Mouse (Mus musculus) forebrain, postnatal 0 days (tissue): ENCODE data around the gene Lrp1. TPM values are rescaled to one million over a fixed set of nuclear protein-coding genes. Genes with fewer than 3 reads are reported as not detected.
A peak's percentile ranks its signal among the peaks of the same experiment; 100 is the strongest.

Experiments used
- ATAC-seq: fragments of 200-750 bp; cut with Nextera tagmentation; 2 replicates; pipeline ENCODE4 v1.8.0; 2017; ENCODE audit warnings: mild to moderate bottlenecking, moderate library complexity
- DNase-seq: peaks from one replicate; pipeline ENCODE4 v3.0.0-alpha.2; 2015
- H3K27ac ChIP-seq: fragments of 300-500 bp; sonication (generic); 2 replicates; pipeline ENCODE4 v1.5.1; 2014; ENCODE audit warnings: low read depth, mild to moderate bottlenecking, antibody characterized with exemption, low read length, moderate library complexity, mixed read lengths
- H3K27me3 ChIP-seq: fragments of 300-500 bp; sonication (generic); 2 replicates; pipeline ENCODE4 v1.6.1; 2014; ENCODE audit warnings: mild to moderate bottlenecking, low read length, mixed read lengths; ENCODE audit not compliant: insufficient read depth
- H3K36me3 ChIP-seq: fragments of 300-500 bp; sonication (generic); 2 replicates; pipeline ENCODE4 v1.6.1; 2014; ENCODE audit warnings: mild to moderate bottlenecking, moderate library complexity; ENCODE audit not compliant: insufficient read depth
- H3K4me1 ChIP-seq: fragments of 300-500 bp; sonication (generic); 2 replicates; pipeline ENCODE4 v1.6.1; 2014; ENCODE audit warnings: antibody characterized with exemption; ENCODE audit not compliant: insufficient read depth
- H3K4me2 ChIP-seq: fragments of 300-500 bp; sonication (generic); 2 replicates; pipeline ENCODE4 v1.6.1; 2014; ENCODE audit warnings: low read depth, mild to moderate bottlenecking, moderate library complexity
- H3K4me3 ChIP-seq: fragments of 300-500 bp; sonication (generic); 2 replicates; pipeline ENCODE4 v1.5.1; 2014; ENCODE audit warnings: low read depth, low read length, mixed read lengths
- H3K9ac ChIP-seq: fragments of 300-500 bp; sonication (generic); 2 replicates; pipeline ENCODE4 v1.6.1; 2014; ENCODE audit warnings: mild to moderate bottlenecking
- H3K9me3 ChIP-seq: fragments of 300-500 bp; sonication (generic); 2 replicates; pipeline ENCODE4 v1.6.1; 2016; ENCODE audit warnings: low read length
- CTCF ChIP-seq: sonication (generic); IDR thresholded peaks from 2 replicates; pipeline ENCODE4 v1.5.1; 2016; ENCODE audit warnings: antibody characterized with exemption, control low read depth, low read depth
- WGBS: fragments of 180-500 bp; shearing (Covaris S2); extraction: QIAGEN DNeasy Blood & Tissue Kit; methylation state at CpG from one replicate; pipeline ENCODE4 v1.1.7; 2014; 5-methylcytosine and 5-hydroxymethylcytosine counted together
- polyA plus RNA-seq: library from polyadenylated mRNA; unstranded; fragments of >200 nt; fragmentation: Nextera tagmentation; extraction: Ambion mirVana; gene quantifications from 2 replicates; pipeline ENCODE4 v1.2.1, GENCODE M21; 2015
- total RNA-seq: library from RNA; depleted of rRNA; stranded (reverse); fragments of >200 nt; gene quantifications from 2 replicates; pipeline ENCODE4 v1.2.3, GENCODE M21; 2014

The Lrp1 gene
- total and polyA plus RNA-seq, 2 experiments from 2014 or later: 70.4 to 228 TPM

DNA sequence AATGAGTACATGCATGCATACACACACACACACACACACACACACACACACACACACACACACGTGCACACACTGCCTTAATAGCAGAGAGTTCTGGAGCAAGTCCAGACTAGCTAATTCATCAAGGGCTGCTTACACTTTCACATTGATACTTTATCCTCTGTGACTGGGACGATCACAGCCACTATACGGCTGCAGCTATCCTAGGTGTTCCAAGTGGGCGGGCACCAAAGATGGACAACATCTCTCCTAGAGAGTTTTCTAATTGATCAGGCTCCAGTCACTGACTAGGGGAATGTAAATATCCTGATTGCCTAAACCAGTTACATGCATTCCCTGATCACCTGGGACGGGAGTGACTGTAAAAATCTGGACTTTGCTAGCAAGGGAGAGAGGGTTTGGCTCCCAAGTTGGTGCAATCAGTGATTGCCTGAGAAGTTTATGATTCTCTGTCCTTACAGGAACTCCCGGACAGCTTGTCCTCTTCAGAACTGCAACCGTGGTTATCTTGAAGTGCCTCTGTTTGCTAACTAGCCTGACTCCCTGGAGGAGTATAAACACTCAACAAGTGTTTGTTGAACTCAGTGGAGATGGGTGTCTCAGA is 11.8 kb upstream of the Lrp1 start:
- no peak for TF ChIP-seq CTCF
- H3K4me2 ChIP-seq: no peak overlapping the region
- no peak for DNase-seq
- no peak for ATAC-seq
- no peaks in the 10 kb centered on the region for H3K9me3 ChIP-seq
- no peaks in the 10 kb centered on the region for H3K36me3 ChIP-seq
- no peak overlapping the region for H3K4me3 ChIP-seq
- WGBS: 80% methylated on average over 7 of the region's 7 CpGs
- H3K27ac ChIP-seq: no peak overlapping the region
- no peaks in the 10 kb centered on the region for H3K27me3 ChIP-seq
- no peaks in the 10 kb centered on the region for H3K4me1 ChIP-seq
- no peak overlapping the region for H3K9ac ChIP-seq

- 82% methylated on average over 10 of the region's 10 CpGs for WGBS
- Histone ChIP-seq H3K9me3 (no peaks in the 10 kb centered on the region), H3K36me3 (no peaks in the 10 kb centered on the region), H3K9ac (no peak overlapping the region), H3K27me3 (no peaks in the 10 kb centered on the region), H3K27ac (no peak overlapping the region), H3K4me3 (no peak overlapping the region), H3K4me1 (no peaks in the 10 kb centered on the region), H3K4me2 (no peak overlapping the region)
- no peak for DNase-seq
- no peak; the same call in 1 of the 2 replicates for ATAC-seq
- TF ChIP-seq CTCF: no peak
Measured at GRCm38 (mm10) chr10:127631261-127632214, 10.6 kb upstream of the Lrp1 start.

DNA sequence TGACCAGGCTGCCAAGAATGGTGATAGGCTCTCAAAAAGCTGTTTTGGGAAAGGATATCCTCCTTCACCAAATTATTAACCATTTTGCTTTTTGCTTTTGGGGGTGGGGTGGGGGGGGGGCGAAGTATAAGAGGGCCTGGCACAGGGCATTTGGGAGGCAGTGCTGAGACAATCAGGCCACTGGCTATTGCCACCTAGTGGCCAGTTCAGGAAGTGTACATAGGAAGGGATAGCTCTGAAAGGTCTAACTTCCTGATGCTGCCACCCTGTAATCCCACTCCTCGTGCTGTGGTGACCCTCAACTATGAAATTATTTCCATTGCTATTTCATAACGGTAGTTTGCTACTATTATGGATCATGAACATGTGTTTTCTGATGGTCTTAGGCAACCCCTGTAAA is 5.5 kb upstream of the Lrp1 start:
- Histone ChIP-seq H3K9ac (no peak overlapping the region), H3K27ac (no peak overlapping the region), H3K4me1 (0 out of 2 replicates have a peak, but pooled peaks cover 2% of the 10 kb centered on the region), H3K9me3 (no peaks in the 10 kb centered on the region), H3K4me2 (no peak overlapping the region), H3K36me3 (no peaks in the 10 kb centered on the region), H3K4me3 (no peak overlapping the region), H3K27me3 (no peaks in the 10 kb centered on the region)
- DNase-seq (peak; percentile 33), ATAC-seq (no peak)
- TF ChIP-seq CTCF: peak; percentile 63
- WGBS: 88% methylated on average over 3 of the region's 3 CpGs

GRCm38 (mm10) chr10:127623439-127624216 is 2.7 kb upstream of the Lrp1 start:
- peaks cover 11% of the 10 kb centered on the region for H3K4me1 ChIP-seq
- no peak overlapping the region for H3K9ac ChIP-seq
- TF ChIP-seq CTCF: peak; percentile 25
- DNase-seq (no peak), ATAC-seq (no peak)
- H3K27me3 ChIP-seq: no peaks in the 10 kb centered on the region
- H3K4me3 ChIP-seq: no peak overlapping the region
- WGBS: 93% methylated on average over 6 of the region's 6 CpGs
- no peak overlapping the region for H3K27ac ChIP-seq
- H3K36me3 ChIP-seq: no peaks in the 10 kb centered on the region
- H3K4me2 ChIP-seq: no peak overlapping the region
- H3K9me3 ChIP-seq: no peaks in the 10 kb centered on the region

GRCm38 (mm10) chr10:127622661-127623060 is 1.7 kb upstream of the Lrp1 start:
- ATAC-seq (no peak), DNase-seq (no peak)
- 63% methylated on average over 4 of the region's 4 CpGs for WGBS
- H3K27me3 ChIP-seq: no peaks in the 10 kb centered on the region
- TF ChIP-seq CTCF: no peak
- H3K36me3 ChIP-seq: no peaks in the 10 kb centered on the region
- H3K4me3 ChIP-seq: no peak overlapping the region
- H3K4me2 ChIP-seq: no peak overlapping the region
- H3K27ac ChIP-seq: no peak overlapping the region
- no peaks in the 10 kb centered on the region for H3K9me3 ChIP-seq
- peaks cover 20% of the 10 kb centered on the region for H3K4me1 ChIP-seq
- no peak overlapping the region for H3K9ac ChIP-seq

GRCm38 (mm10) chr10:127622057-127622392 is 1.1 kb upstream of the Lrp1 start:
- H3K27ac ChIP-seq: peak overlapping the region; percentile 72
- peak overlapping the region; percentile 96; the same call in 1 of the 2 replicates for H3K9ac ChIP-seq
- peaks cover 27% of the 10 kb centered on the region for H3K4me1 ChIP-seq
- H3K4me2 ChIP-seq: peak overlapping the region; percentile 92
- H3K4me3 ChIP-seq: peak overlapping the region; percentile 90
- TF ChIP-seq CTCF: peak; percentile 55
- H3K27me3 ChIP-seq: no peaks in the 10 kb centered on the region
- under 1% methylated on average over 13 of the region's 13 CpGs for WGBS
- H3K36me3 ChIP-seq: no peaks in the 10 kb centered on the region
- ATAC-seq (peak; percentile 10; the same call in 1 of the 2 replicates), DNase-seq (peak; percentile 36)
- no peaks in the 10 kb centered on the region for H3K9me3 ChIP-seq
